Comparison of ENCODE assay signal across 25 mouse cellular contexts in the genomic region with DNA sequence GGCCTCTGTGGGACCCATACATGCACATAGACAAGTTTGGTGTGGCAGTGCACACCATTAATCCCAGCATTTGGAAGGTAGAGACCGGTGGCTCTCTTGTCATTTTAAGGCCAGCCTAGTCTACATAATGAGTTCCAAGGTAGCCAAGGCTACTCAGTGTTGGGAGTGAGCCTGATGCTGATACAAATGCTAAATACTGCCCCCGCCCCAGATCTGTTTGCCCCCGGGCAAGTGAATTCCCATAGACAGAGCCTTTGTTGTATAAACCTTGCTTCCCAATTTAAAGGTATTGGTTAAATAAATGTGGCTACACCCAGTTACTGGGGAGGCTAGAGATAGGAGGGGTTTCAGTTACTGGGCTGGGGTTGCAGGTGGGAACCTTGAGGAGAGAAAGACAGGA. TPM values are rescaled to one million over a fixed set of nuclear protein-coding genes. Genes with fewer than 3 reads are reported as not detected.
DNase-seq lines count a peak whose midpoint lies in the region; ATAC-seq and TF ChIP-seq lines count a peak whose summit lies in the region.
"Had no signal": no experiment of that assay in that cellular context is flagged by ENCODE, and none has a peak within 500 bp of the region (broad histone marks: within the 10 kb centered on the region; RNA-seq: fewer than 3 reads in every experiment).

No protein-coding gene starts in this region.

- H3K9me3 ChIP-seq in E14TG2a.4 (ENCODE audit: low read length): no peaks in the 10 kb centered on the region
- no peaks in the 10 kb centered on the region for H3K9me3 ChIP-seq in liver, embryonic 12.5 days (replicated peaks)
- H3K9me3 ChIP-seq: embryonic facial prominence, embryonic 10.5 days; embryonic facial prominence, embryonic 12.5 days; forebrain, embryonic 12.5 days; G1E had no signal

- 80% methylated on average over 3 of the region's 3 CpGs for WGBS in liver, embryonic 12.5 days (ENCODE audit: insufficient replicate concordance)

- no peaks in the 10 kb centered on the region for H3K27me3 ChIP-seq in E14TG2a.4 (ENCODE audit: insufficient read depth, low read length)
- no peaks in the 10 kb centered on the region; the same call in 1 of the 2 replicates for H3K27me3 ChIP-seq in liver, embryonic 12.5 days (replicated peaks)
- H3K27me3 ChIP-seq: CH12.LX; embryonic facial prominence, embryonic 12.5 days; forebrain, embryonic 12.5 days; Patski had no signal

- peak overlapping the region; percentile 79 for H3K4me3 ChIP-seq in E14TG2a.4 (replicated peaks; ENCODE audit: low read length)
- H3K4me3 ChIP-seq in liver, embryonic 12.5 days: no peak overlapping the region
- H3K4me3 ChIP-seq: embryonic facial prominence, embryonic 10.5 days; embryonic facial prominence, embryonic 12.5 days; forebrain, embryonic 12.5 days had no signal

- no peak for ATAC-seq in liver, embryonic 12.5 days
- no peak for ATAC-seq in activated CD4-positive, CD25-positive, alpha-beta regulatory T cell, adult 4 months
- ATAC-seq: CD4-positive, CD25-positive, alpha-beta regulatory T cell, adult 4 months; forebrain, embryonic 14.5 days; forebrain, embryonic 16.5 days; Patski had no signal

- H3K4me1 ChIP-seq in E14TG2a.4 (replicated peaks; ENCODE audit: low read depth, low read length): peaks cover 94% of the 10 kb centered on the region
- H3K4me1 ChIP-seq in liver, embryonic 12.5 days: peaks cover 7% of the 10 kb centered on the region
- H3K4me1 ChIP-seq: embryonic facial prominence, embryonic 12.5 days had no signal

- no peak for TF ChIP-seq CTCF in E14TG2a.4 (conservative IDR thresholded peaks at IDR 0.05; ENCODE audit: low read length)

- no peak overlapping the region for H3K9ac ChIP-seq in liver, embryonic 12.5 days
- H3K9ac ChIP-seq: embryonic facial prominence, embryonic 12.5 days; forebrain, embryonic 12.5 days had no signal

- peak; percentile 96 for DNase-seq in ES-CJ7 (ENCODE audit: low read depth, low spot score)
- peak; percentile 90 for DNase-seq in R1 (ENCODE audit: low read depth, low spot score)
- DNase-seq in ZHBTc4 (ENCODE audit: low read depth, low spot score): peak; percentile 95
- no peak for DNase-seq in spleen, adult 18-20 months
- DNase-seq: adrenal gland, adult 8-10 months; adrenal gland, postnatal 14 days; adrenal gland, postnatal 36 days; B cell, adult 2 months; cerebellum, adult 11-12 months; cerebellum, adult 2 months; cerebellum, adult 9-10 months; cerebellum, postnatal 10 days; cerebellum, postnatal 25 days had no signal

- no peak overlapping the region for H3K27ac ChIP-seq in liver, embryonic 12.5 days
- H3K27ac ChIP-seq: embryonic facial prominence, embryonic 10.5 days; embryonic facial prominence, embryonic 12.5 days; forebrain, embryonic 12.5 days had no signal

- H3K4me2 ChIP-seq in liver, embryonic 12.5 days: no peak overlapping the region
- H3K4me2 ChIP-seq: embryonic facial prominence, embryonic 12.5 days; forebrain, embryonic 12.5 days had no signal

- H3K36me3 ChIP-seq in E14TG2a.4 (ENCODE audit: insufficient read depth, low read length): peaks cover 22% of the 10 kb centered on the region
- no peaks in the 10 kb centered on the region for H3K36me3 ChIP-seq in liver, embryonic 12.5 days
- H3K36me3 ChIP-seq: embryonic facial prominence, embryonic 10.5 days; embryonic facial prominence, embryonic 12.5 days; forebrain, embryonic 12.5 days; G1E had no signal

RNA-seq across cellular contexts. Expression of a gene that starts 15.9 kb away (rescaled TPM):
- polyA plus RNA-seq in liver, embryonic 12.5 days (2016; fragmentation: Nextera tagmentation; extraction: Ambion mirVana): 67.4 and 68.8 TPM in 2 replicates
- 1 to 10 TPM; 2.4 to 5.5 TPM for polyA plus RNA-seq in activated CD4-positive, CD25-positive, alpha-beta regulatory T cell, adult 4 months (2017; shearing (Covaris generic))

RNA-seq across cellular contexts. Expression of a gene that starts 15.9 kb away (rescaled TPM):
- 2.3 and 2.5 TPM in 2 replicates for polyA plus RNA-seq in liver, embryonic 12.5 days (2016; fragmentation: Nextera tagmentation; extraction: Ambion mirVana)
- not detected for polyA plus RNA-seq in activated CD4-positive, CD25-positive, alpha-beta regulatory T cell, adult 4 months (2017; shearing (Covaris generic))
- polyA plus RNA-seq: CD4-positive, CD25-positive, alpha-beta regulatory T cell, adult 4 months; G1E had no signal

RNA-seq across cellular contexts. Expression of a gene that starts 59.2 kb away (rescaled TPM):
- polyA plus RNA-seq in liver, embryonic 12.5 days (2016; fragmentation: Nextera tagmentation; extraction: Ambion mirVana): 2.5 and 3.1 TPM in 2 replicates
- polyA plus RNA-seq in activated CD4-positive, CD25-positive, alpha-beta regulatory T cell, adult 4 months (2017; shearing (Covaris generic)): 1 to 10 TPM; 4.1 to 7.7 TPM
- polyA plus RNA-seq: G1E had no signal

Comparison
In these comparisons a context has a peak if more than half of its experiments do, and no peak if none do; other contexts are left out.
1. DNase-seq: peak in ES-CJ7 (single experiment), R1 (single experiment) and ZHBTc4 (single experiment); none in spleen, adult 18-20 months (0 of 2).
2. RNA of a gene that starts 15.9 kb away (polyA plus RNA-seq): 67.4 to 68.8 TPM in liver, embryonic 12.5 days; 2.4 to 5.5 TPM in activated CD4-positive, CD25-positive, alpha-beta regulatory T cell, adult 4 months; every median in the first group is over 10 times any median in the second.